Mouse (Mus musculus): Measurements from ENCODE around the gene Ly75.
A peak's percentile ranks its signal among the peaks of the same experiment; 100 is the strongest.

The Ly75 gene

GRCm38 (mm10) chr2:60326948-60327347, 56.2 kb downstream of the Ly75 start:
- DNase-seq (ENCODE audit: inconsistent age in 2 of 2, low spot score in 1 of 2) = no peak

- DNase-seq (ENCODE audit: inconsistent age in 2 of 2, low spot score in 1 of 2) = peak; percentile 5 to 42
Observed at GRCm38 (mm10) chr2:60323411-60323810, 59.7 kb downstream of the Ly75 start.

GRCm38 (mm10) chr2:60322031-60322726, 60.9 kb downstream of the Ly75 start:
- DNase-seq (ENCODE audit: inconsistent age in 2 of 2, low spot score in 1 of 2) = no peak

- no peak for DNase-seq (ENCODE audit: inconsistent age in 2 of 2, low spot score in 1 of 2)
Observed at GRCm38 (mm10) chr2:60303796-60304195, 79.3 kb downstream of the Ly75 start.

GRCm38 (mm10) chr2:60299323-60299722, 83.8 kb downstream of the Ly75 start:
- no peak for DNase-seq (ENCODE audit: inconsistent age in 2 of 2, low spot score in 1 of 2)

- no peak for DNase-seq (ENCODE audit: inconsistent age in 2 of 2, low spot score in 1 of 2)
Observed at GRCm38 (mm10) chr2:60298266-60298665, 84.8 kb downstream of the Ly75 start.

GRCm38 (mm10) chr2:60291381-60291780, 91.7 kb downstream of the Ly75 start:
- DNase-seq (ENCODE audit: inconsistent age in 2 of 2, low spot score in 1 of 2) = no peak

GRCm38 (mm10) chr2:60289451-60289850, 93.7 kb downstream of the Ly75 start:
- peak in 1 of 2 experiments; percentile 36 for DNase-seq (ENCODE audit: inconsistent age in 2 of 2, low spot score in 1 of 2)

- no peak for DNase-seq (ENCODE audit: inconsistent age in 2 of 2, low spot score in 1 of 2)
Observed at GRCm38 (mm10) chr2:60288606-60289005, 94.5 kb downstream of the Ly75 start.

GRCm38 (mm10) chr2:60285107-60285617, 97.9 kb downstream of the Ly75 start:
- peak in 1 of 2 experiments; percentile 31 for DNase-seq (ENCODE audit: inconsistent age in 2 of 2, low spot score in 1 of 2)

GRCm38 (mm10) chr2:60284467-60284821, 98.7 kb downstream of the Ly75 start, which contains the start of gene Cd302:
Gene Cd302 (minus strand): TSS chr2:60284488.
- DNase-seq (ENCODE audit: inconsistent age in 2 of 2, low spot score in 1 of 2) = no peak

GRCm38 (mm10) chr2:60283751-60284466, 99.2 kb downstream of the Ly75 start:
- peak; percentile 84 to 93 for DNase-seq (ENCODE audit: inconsistent age in 2 of 2, low spot score in 1 of 2)

GRCm38 (mm10) chr2:60283208-60283750, 99.8 kb downstream of the Ly75 start:
- no peak for DNase-seq (ENCODE audit: inconsistent age in 2 of 2, low spot score in 1 of 2)

- DNase-seq (ENCODE audit: inconsistent age in 2 of 2, low spot score in 1 of 2) = no peak
Observed at GRCm38 (mm10) chr2:60282625-60283024, 100.5 kb downstream of the Ly75 start.

- DNase-seq (ENCODE audit: inconsistent age in 2 of 2, low spot score in 1 of 2) = no peak
Observed at GRCm38 (mm10) chr2:60278627-60279026, 104.5 kb downstream of the Ly75 start.

GRCm38 (mm10) chr2:60269856-60270479, 113.1 kb downstream of the Ly75 start:
- no peak for DNase-seq (ENCODE audit: inconsistent age in 2 of 2, low spot score in 1 of 2)

- no peak for DNase-seq (ENCODE audit: inconsistent age in 2 of 2, low spot score in 1 of 2)
Observed at GRCm38 (mm10) chr2:60267567-60267966, 115.5 kb downstream of the Ly75 start.

- peak in 1 of 2 experiments; percentile 50 for DNase-seq (ENCODE audit: inconsistent age in 2 of 2, low spot score in 1 of 2)
Observed at GRCm38 (mm10) chr2:60260621-60261350, 122.3 kb downstream of the Ly75 start.

GRCm38 (mm10) chr2:60259186-60259585, 123.9 kb downstream of the Ly75 start:
- DNase-seq (ENCODE audit: inconsistent age in 2 of 2, low spot score in 1 of 2) = no peak

GRCm38 (mm10) chr2:60256751-60257150, 126.4 kb downstream of the Ly75 start:
- DNase-seq (ENCODE audit: inconsistent age in 2 of 2, low spot score in 1 of 2) = no peak

- DNase-seq (ENCODE audit: inconsistent age in 2 of 2, low spot score in 1 of 2) = no peak
Observed at GRCm38 (mm10) chr2:60253506-60253905, 129.6 kb downstream of the Ly75 start.

Data from adrenal gland, adult (tissue).